ENCODE assay signal across 12 mouse cellular contexts in genomic region chr3:121720801-121721690, GRCm38 (mm10). TPM values are rescaled to one million over a fixed set of nuclear protein-coding genes. Genes with fewer than 3 reads are reported as not detected.
DNase-seq lines count a peak whose midpoint lies in the region; ATAC-seq and TF ChIP-seq lines count a peak whose summit lies in the region.
"Had no signal": no experiment of that assay in that cellular context is flagged by ENCODE, and none has a peak within 500 bp of the region (broad histone marks: within the 10 kb centered on the region; RNA-seq: fewer than 3 reads in every experiment).

No protein-coding gene starts in this region.

- 50% methylated on average over 14 of the region's 14 CpGs for WGBS in heart, embryonic 16.5 days
- 44% methylated on average over 14 of the region's 14 CpGs for WGBS in neural tube, embryonic 12.5 days
- WGBS in limb, embryonic 14.5 days = 27% methylated on average over 14 of the region's 14 CpGs

- H3K4me1 ChIP-seq in heart, embryonic 16.5 days (ENCODE audit: control insufficient read depth, insufficient read depth, low read length) = peaks cover 17% of the 10 kb centered on the region
- H3K4me1 ChIP-seq in neural tube, embryonic 12.5 days = peaks cover 22% of the 10 kb centered on the region
- H3K4me1 ChIP-seq in limb, embryonic 14.5 days (ENCODE audit: control insufficient read depth, insufficient read depth, low read length) = peaks cover 36% of the 10 kb centered on the region

- no peak overlapping the region for H3K9ac ChIP-seq in heart, embryonic 16.5 days (ENCODE audit: low read length)
- no peak overlapping the region for H3K9ac ChIP-seq in neural tube, embryonic 12.5 days
- H3K9ac ChIP-seq in limb, embryonic 14.5 days (ENCODE audit: low read depth, low read length, severe bottlenecking) = no peak overlapping the region

- no peak overlapping the region for H3K27ac ChIP-seq in heart, embryonic 16.5 days (ENCODE audit: low read length)
- no peak overlapping the region for H3K27ac ChIP-seq in neural tube, embryonic 12.5 days
- no peak overlapping the region for H3K27ac ChIP-seq in limb, embryonic 14.5 days (replicated peaks; ENCODE audit: low read depth, low read length)

- intact Hi-C loops in heart, postnatal 14 days (cut with DNase I) = no loop called here

- ATAC-seq in heart, embryonic 16.5 days (replicated peaks; ENCODE audit: extremely low read depth, insufficient read depth, low FRiP score) = no peak
- ATAC-seq in neural tube, embryonic 12.5 days (ENCODE audit: low FRiP score, low read depth) = no peak
- no peak for ATAC-seq in limb, embryonic 14.5 days (ENCODE audit: low FRiP score, low read depth)
- ATAC-seq in activated CD4-positive, CD25-positive, alpha-beta regulatory T cell, adult 4 months = no peak

- H3K27me3 ChIP-seq in heart, embryonic 16.5 days (ENCODE audit: control insufficient read depth, insufficient read depth, low read length) = no peaks in the 10 kb centered on the region
- peaks cover 3% of the 10 kb centered on the region; the same call in 1 of the 2 replicates for H3K27me3 ChIP-seq in neural tube, embryonic 12.5 days (replicated peaks)
- peaks cover 11% of the 10 kb centered on the region; the same call in 1 of the 2 replicates for H3K27me3 ChIP-seq in limb, embryonic 14.5 days (ENCODE audit: control insufficient read depth, insufficient read depth, low read length)

- H3K4me3 ChIP-seq in heart, embryonic 16.5 days (ENCODE audit: low read length) = no peak overlapping the region
- no peak overlapping the region for H3K4me3 ChIP-seq in neural tube, embryonic 12.5 days
- no peak overlapping the region; the same call in 1 of the 2 replicates for H3K4me3 ChIP-seq in limb, embryonic 14.5 days (replicated peaks; ENCODE audit: low read length)

- no peaks in the 10 kb centered on the region for H3K9me3 ChIP-seq in heart, embryonic 16.5 days (replicated peaks; ENCODE audit: control insufficient read depth, low read length)
- no peaks in the 10 kb centered on the region for H3K9me3 ChIP-seq in neural tube, embryonic 12.5 days
- H3K9me3 ChIP-seq in limb, embryonic 14.5 days (ENCODE audit: control insufficient read depth, low read length) = no peaks in the 10 kb centered on the region

- DNase-seq in heart, postnatal 14 days = no peak
- no peak for DNase-seq in neural tube, embryonic 10.5 days (ENCODE audit: extremely low spot score, low spot score)
- DNase-seq in limb, embryonic 14.5 days (ENCODE audit: low spot score) = no peak
- DNase-seq in Muller cell, postnatal 12 days (ENCODE audit: inconsistent ontology term) = no peak
- DNase-seq in thymus, postnatal 25 days = no peak
- DNase-seq: cerebellum, adult 9-10 months; gastrocnemius, postnatal 25 days; layer of hippocampus, adult 9-11 months had no signal

- H3K36me3 ChIP-seq in heart, embryonic 16.5 days (ENCODE audit: control insufficient read depth, insufficient read depth) = no peaks in the 10 kb centered on the region
- no peaks in the 10 kb centered on the region for H3K36me3 ChIP-seq in neural tube, embryonic 12.5 days
- H3K36me3 ChIP-seq in limb, embryonic 14.5 days (ENCODE audit: control insufficient read depth, insufficient read depth, low read length) = no peaks in the 10 kb centered on the region

- TF ChIP-seq POLR2A in limb, embryonic 14.5 days (IDR thresholded peaks at IDR 0.05; ENCODE audit: borderline replicate concordance, extremely low read depth, insufficient read depth, insufficient read length) = no peak

- peak overlapping the region; percentile 22; the same call in 1 of the 2 replicates for H3K4me2 ChIP-seq in heart, embryonic 16.5 days (ENCODE audit: low read depth, low read length)
- peak overlapping the region; percentile 30; the same call in 1 of the 2 replicates for H3K4me2 ChIP-seq in neural tube, embryonic 12.5 days (replicated peaks)
- 0 out of 2 replicates have a peak overlapping the region, but pooled peaks have one; percentile 13 for H3K4me2 ChIP-seq in limb, embryonic 14.5 days (replicated peaks; ENCODE audit: low read depth, low read length, severe bottlenecking)

RNA-seq across cellular contexts. Expression of gene F3, which starts 2.3 kb away (rescaled TPM):
- 8.9 and 10.4 TPM in 2 replicates for polyA plus RNA-seq in heart, embryonic 16.5 days (2015; fragmentation: Nextera tagmentation; extraction: Ambion mirVana)
- total RNA-seq in heart, postnatal 14 days (2021) = 10 to 100 TPM; 16.8 to 19.5 TPM
- polyA plus RNA-seq in neural tube, embryonic 12.5 days (2016; fragmentation: Nextera tagmentation; extraction: Ambion mirVana) = 6.9 and 7.0 TPM in 2 replicates
- polyA plus RNA-seq in limb, embryonic 14.5 days (2012; rRNA removed) = 8.2 and 8.3 TPM in 2 replicates
- polyA plus RNA-seq in limb, embryonic 14.5 days (2014; fragmentation: Nextera tagmentation; extraction: Ambion mirVana) = 14.0 and 16.5 TPM in 2 replicates
- polyA plus RNA-seq in activated CD4-positive, CD25-positive, alpha-beta regulatory T cell, adult 4 months (2017; shearing (Covaris generic)) = not detected

RNA-seq across cellular contexts. Expression of gene 4930432M17Rik, which starts 50.5 kb away (rescaled TPM):
- polyA plus RNA-seq in heart, embryonic 16.5 days (2015; fragmentation: Nextera tagmentation; extraction: Ambion mirVana) = not detected in 2 replicates
- total RNA-seq in heart, postnatal 14 days (2021) = not detected
- polyA plus RNA-seq in neural tube, embryonic 12.5 days (2016; fragmentation: Nextera tagmentation; extraction: Ambion mirVana) = not detected in 2 replicates
- not detected in 2 replicates for polyA plus RNA-seq in limb, embryonic 14.5 days (2012; rRNA removed)
- polyA plus RNA-seq in limb, embryonic 14.5 days (2014; fragmentation: Nextera tagmentation; extraction: Ambion mirVana) = not detected in 2 replicates
- polyA plus RNA-seq in activated CD4-positive, CD25-positive, alpha-beta regulatory T cell, adult 4 months (2017; shearing (Covaris generic)) = not detected
- total RNA-seq: gastrocnemius, postnatal 25 days had no signal
- polyA plus RNA-seq: spleen, adult 2 months had no signal
